Mouse (Mus musculus) mouse embryonic stem cell (cell line): Measurements from ENCODE around the gene Trmt44.

Source experiments
- in situ Hi-C, 2 experiments: fragments of 300-500 bp; cut with MboI; formaldehyde crosslinking; loops; 1 replicate in 1 of 2; 3 replicates in 1 of 2; pipeline ENCODE4 v1.14.3; 2019 to 2020; ENCODE audit warnings: low sequenced_read_pairs in 2 of 2, low pct_unique_long_range_greater_than_20kb in 1 of 2, mixed read lengths in 1 of 2; ENCODE audit not compliant: unreplicated experiment in 1 of 2

Gene Trmt44

DNA sequence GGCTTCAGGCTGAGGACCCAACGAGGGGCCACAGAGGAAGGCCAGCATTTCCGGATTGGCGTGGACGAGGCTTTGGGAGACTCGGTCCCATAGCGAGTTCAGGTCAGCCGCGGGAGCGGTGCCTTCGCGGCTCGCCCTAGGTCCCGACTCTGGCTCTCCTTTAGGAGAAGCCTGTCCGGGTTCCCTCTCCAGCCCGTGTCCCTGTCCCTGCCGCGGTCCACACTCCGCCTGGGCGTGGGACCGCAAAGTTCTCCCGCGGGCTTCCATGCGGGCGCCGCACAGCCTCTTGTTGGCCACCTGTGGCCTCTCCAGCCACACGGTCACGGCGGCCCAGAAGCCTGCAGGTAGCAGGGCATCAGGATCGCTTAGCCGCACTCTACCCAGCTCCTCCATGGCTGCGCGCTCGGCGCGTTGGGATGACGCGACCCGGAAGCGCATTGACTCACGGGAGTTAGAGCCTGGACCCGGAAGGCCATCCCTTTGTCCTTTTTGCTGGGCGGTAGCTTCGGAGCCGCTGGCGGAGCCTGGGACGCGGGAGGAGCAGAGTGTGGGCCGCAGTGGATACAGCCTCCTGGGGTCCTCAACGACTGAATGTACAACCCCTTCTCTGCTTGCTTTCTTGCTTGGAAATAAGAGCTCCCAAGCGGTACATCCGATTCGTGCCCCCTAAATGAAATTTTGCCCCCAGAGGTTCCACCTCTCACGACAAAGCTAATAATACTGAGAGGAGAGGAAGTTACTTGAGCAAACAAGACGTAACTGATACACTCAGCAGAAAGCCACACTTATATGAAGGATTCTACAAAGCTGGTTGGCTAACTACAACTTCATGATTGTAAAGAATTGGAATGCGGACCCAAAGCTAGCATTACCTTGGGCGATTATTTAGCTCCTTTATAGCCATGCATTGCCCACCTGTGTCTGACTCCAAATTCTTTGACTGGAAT is at the start of gene Trmt44:
Trmt44 (minus strand) TSS at position 418 of the 947 bp plus-strand sequence.
- in situ Hi-C loops, result no loop called here

DNA sequence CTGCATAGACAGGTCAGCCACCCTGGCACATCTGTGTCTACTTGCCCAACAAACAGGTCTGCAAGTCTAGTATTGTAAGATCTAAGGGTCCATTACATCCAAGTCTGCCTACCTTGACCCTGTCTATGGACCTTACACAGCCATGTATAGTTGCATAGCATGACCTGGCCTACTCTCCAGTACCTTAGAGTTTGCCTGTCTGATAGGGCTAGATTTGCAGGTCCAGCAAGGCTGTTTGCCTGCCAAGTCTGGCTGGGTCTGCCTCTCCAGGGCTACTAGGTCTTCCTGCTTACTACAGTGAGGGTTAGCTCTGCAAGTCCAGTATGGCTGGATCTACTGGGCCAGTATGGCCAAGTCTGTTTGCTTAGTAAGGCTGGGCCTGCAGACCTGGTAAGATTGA is 49.0 kb upstream of the Trmt44 start:
- in situ Hi-C loops, result no loop called here

DNA sequence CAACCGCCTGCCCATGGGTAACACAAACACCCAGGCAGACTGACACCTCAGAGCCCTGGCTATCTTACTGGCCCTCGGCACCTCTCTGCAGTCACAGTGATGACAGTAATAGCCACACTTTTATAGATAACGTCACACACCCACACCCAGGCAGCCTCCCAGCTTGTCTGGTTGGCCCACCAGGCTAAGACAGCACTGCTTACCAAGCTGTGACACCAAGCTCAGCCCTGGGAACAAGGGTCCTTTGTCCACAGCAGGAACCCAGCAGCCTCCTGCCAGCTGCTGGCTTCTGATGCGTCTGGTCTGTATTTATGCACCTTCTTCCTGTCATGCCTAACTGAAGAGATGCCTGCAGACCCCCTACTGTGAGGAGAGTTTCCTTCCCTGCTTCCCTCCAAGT is 46.2 kb upstream of the Trmt44 start:
- in situ Hi-C loops, result no loop called here

DNA sequence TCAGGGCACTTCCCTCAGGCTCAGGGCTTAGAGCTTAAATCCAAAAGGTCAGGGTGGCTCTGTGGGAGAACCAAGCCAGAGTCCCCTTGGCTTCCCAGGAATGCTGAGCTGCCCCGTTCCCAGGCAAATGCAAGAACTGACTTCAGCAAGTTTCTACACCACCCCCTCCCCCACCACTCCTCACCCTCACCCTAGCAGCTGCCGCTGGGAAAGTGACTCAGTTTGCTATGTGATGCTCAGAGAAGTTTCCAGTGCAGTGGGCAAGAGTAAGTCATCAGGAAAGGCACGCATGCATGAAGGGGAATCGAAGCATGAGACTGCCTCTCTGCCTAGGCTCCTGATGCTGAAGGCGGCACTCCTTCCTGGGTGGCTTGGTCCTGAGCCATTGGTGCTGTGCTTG is 42.1 kb upstream of the Trmt44 start:
- in situ Hi-C loops, result no loop called here

DNA sequence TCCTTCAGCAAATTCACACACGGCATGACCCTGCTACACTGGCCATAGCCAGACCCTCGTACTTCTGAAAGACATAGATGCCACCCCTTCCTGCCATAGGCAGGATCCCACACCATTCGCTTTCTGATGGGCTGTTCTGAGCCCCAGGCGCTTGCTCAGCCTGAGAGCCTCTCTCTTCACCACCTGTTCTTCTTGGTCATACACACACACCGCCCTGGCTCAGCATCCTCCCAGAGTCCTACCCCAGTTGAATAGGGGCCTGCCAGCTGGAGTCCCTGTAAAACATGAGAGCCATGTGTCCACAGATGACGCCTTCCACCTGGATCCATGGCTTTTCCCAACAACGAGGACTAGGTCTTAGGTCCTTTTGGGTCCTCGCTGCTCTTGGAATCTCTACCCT is 37.9 kb upstream of the Trmt44 start:
- in situ Hi-C loops, result no loop called here

DNA sequence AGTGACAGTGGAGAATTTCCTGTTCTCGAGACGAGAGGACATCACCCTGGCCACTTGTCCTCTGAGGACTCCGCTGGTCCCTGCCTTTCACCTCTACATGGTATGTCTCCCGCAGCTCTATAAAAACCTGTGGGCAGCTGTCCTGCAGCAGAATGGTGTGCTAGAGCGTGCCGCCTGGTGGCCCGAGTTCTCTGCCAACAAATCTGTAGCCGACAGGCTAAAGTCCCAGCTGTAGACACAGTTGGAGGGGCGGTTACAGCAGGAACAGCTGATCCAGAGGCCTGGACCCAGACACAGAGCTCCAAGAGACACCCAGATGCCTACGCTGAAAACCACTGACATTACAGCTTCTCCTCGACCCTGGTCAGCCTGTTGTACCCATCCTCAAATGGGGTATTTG is 37.0 kb upstream of the Trmt44 start:
- in situ Hi-C loops, result no loop called here

DNA sequence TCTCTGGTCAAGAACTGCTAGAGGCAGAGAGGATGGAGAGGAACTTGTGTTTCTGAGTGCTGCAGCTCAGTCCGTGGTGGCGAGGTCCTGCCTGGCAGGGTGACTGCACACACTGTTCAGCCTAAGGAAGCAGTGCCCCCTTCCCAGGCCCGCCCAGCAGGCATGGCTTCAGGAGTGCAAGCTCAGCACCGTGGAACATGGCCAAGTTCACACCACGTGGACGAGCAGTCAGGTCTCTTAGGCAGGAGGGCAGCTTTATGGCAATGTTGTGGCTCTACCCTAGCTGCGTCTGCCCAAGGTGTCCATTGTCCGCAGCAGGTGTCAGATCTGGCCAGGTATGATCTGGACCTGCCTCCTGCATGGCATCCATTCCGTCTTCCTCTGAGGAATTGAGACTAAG is 36.3 kb upstream of the Trmt44 start:
- in situ Hi-C loops, result no loop called here

DNA sequence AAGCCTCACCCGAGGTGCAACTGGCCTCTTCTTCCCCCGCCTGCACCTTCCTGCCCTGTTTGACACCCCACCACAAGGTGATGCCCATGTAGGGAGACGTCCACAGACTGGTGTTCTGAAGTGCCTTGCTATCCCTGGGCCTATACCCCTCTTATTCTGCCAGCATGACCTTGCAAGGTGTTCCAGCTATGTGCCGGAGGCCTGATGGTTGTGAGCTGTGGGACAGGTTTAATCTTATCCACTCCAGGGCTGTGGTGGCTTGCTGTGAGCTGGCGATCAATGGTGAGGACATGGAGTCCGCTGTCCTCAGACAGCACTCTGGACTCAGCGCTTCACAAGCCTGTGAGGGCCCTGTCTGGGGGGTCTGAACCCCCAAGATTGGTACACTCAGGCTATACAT is 35.5 kb upstream of the Trmt44 start:
- in situ Hi-C loops, result no loop called here

DNA sequence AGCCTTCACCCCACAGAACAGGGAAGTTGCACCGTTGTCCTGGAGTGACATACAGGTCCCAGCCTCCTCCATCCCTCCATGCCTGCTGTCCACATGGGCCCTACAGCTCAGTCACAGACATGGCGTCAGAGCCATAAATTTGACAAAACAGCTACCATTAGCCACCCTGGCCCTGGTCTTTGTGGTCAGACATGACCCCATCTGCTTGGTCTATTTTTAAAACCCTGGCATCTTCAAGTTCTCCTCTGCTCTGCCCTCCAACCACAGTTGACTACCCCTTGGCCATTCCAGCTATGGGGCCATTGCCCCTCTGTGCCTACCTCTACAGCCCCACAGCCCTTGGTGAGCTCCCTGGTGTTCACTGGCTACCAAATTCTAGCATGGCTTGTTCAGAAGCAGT is 35.1 kb upstream of the Trmt44 start:
- in situ Hi-C loops, result no loop called here

DNA sequence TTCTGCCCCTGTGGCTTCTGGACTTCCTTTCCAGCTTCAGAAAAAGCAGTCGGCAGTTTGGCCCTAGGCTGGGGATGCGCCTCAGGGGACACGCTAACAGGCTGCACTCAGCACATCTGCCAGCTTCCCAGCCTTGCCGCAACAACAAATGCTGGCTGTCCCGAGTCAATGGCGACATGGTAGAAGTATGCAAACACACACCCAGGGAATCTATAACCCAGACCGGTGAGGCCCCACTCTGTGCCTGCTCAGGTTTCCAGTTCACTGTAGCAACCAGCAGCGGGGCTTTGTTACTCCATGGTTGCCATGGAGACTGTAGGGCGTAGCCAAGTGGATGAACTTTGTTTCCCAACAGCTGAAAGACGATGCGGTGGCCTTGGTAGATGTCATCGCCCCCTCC is 34.5 kb upstream of the Trmt44 start:
- in situ Hi-C loops, result no loop called here

DNA sequence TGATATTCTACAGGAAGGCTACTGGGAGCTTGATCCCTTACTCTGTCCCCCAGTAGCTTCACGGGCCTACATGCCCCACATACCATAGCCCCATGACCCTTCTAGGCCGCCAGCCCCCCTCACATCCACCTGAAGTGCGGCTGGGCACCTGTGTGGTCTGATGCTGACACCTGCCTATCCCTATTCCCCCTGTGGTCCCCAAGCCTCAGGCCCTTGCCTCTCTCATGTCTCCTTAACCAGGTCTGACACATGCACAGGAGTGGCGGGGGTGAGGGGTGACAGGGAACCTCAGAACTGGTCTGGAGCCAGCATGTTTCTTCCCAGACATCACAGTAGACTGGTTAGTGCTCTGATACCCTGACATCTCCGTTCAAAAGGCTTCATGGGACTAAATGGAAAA is 33.7 kb upstream of the Trmt44 start:
- in situ Hi-C loops, result no loop called here

DNA sequence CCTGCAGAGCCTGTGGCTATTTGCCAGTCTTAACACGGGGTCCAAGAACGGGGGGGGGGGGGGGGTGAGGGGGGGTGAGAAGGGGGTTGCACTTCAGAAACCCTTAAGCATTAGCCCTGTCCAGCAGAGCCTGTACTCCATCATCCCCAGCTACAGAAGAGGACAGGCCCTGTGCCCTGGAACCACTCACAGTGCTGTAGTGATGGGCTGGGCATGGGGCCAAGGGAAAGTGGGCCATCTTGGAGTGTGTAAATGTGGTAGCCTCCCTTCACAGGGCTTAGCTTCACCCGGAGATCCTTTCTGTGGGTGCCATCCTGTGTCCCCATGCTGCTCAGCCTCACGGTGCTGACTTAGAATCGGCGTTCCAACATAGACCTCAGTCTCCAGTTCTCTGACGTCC is 32.9 kb upstream of the Trmt44 start:
- in situ Hi-C loops, result no loop called here

DNA sequence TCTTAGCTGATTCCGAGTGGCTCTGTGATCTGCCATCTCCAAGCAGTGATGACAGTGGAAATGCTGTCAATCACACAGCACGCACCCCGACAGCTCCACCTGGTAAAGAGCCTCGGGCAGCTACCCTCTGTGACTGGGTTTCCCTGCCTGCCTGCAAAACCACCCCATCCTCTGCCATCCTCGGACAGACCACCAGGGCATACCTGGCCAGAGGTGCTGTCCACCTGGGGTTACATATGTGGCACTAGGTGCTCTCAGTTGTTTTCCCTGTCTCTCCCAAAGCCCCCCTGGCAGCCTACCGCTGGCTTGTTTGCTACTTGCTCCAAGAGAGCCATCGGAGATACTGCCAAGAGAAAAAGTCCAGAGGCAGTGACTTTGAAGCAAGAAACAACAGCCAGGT is 31.9 kb upstream of the Trmt44 start:
- in situ Hi-C loops, result no loop called here

DNA sequence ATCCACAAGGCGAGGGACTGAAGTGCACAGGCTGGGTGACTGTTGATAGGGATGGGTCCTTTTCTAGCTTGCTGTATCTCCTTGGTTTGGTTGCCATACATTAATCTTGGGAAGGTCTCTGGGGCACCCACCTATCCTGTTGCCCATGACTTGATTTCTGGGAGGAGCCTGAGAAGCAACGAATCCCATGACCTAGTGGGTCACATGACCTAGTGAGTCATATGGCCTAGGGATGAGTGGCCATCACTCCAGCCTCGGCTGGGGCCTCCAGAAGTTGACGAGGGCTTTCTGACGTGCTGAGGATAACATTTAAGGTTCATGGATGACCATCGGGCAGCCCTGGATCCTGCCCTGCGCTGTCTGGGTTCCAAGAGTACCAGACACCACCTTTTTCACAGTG is 30.5 kb upstream of the Trmt44 start:
- in situ Hi-C loops, result no loop called here

DNA sequence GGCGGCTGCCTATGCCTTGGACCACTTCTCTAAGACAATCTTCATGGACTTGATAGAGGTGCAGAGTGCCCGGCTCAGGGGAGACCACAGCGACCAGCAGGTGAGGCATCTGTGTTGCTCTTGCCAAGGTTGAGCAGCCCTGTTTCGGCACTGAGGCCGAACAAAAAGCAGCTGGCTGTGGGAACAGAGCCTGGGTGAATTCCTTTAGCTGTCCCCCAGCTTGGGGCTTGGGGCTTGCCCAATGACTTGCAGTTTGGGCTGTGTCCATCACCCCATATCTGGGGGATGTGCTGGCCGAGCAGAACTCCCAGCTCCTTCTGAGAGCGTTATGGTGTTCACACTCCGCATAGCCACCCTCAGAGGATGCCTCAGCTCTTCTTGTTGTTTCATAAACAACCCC is 26.7 kb upstream of the Trmt44 start:
- in situ Hi-C loops, result no loop called here

DNA sequence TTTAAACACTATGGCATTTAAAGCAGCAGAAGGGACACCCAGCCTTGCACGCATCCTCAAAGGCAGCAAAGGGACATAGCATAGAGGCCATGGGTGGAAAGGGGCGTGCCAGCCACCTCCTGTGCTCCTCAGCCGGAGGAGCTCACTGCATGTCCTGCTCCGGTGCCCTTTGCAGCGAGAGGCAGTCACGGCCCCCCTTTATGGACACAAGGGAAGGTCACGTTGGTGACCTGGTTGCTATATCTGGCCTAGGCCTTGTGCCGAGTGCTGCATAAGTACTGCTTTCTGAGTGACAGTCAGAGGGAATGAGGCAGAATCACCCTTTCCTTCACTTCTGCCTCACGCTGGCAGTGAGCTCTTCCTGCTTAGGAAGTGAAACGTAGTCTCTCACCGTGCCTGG is 25.4 kb upstream of the Trmt44 start:
- in situ Hi-C loops, result no loop called here

DNA sequence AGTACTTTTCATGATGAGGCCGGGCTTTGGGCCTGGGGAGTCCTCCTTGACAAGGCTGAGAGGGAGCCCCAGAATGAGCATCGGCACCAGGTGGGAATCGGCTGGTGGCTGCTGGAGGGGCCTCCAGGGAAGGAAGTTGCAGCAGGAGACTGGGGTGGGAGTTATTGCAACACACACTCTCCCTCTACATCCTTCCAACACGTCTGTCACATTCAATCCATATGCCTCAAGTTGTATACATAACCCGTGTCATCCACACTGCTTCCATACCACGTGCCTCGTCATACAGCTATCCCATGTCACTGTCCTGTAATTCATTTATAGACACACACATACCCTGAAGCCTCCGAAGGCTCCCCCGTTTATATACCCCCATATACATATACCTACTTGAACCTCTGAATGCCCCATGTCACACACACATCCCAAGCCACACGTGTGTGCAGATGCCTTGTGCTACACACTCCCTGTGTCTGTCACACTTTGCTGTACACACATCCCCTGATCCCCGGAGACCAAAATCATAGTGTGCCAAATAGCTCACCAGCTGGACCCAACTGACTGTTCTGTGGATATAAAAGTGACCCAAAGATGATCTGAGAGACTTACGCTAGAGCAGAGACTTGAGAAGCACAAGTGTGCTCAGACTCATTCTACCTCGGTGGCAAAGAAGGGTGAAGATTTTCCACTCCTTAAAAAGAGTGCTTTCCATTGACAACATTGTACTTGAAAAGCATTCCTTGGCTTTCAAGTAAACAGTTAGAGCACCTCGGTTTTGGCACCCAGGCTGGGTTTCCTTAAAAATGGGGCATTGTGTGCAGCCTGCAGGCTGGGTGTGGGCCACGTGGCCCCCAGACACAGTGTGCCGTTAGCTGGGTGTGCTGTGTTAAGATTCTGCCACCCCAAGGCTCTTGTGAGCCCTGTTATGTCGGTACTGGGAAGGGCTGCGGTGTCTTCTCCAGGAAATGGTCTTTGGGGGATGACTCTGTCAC is 21.6 kb upstream of the Trmt44 start:
- in situ Hi-C loops, result loop anchor here (10.0 kb wide), 3 partner anchors 98 to 288 kb away; no protein-coding TSS in a partner anchor

DNA sequence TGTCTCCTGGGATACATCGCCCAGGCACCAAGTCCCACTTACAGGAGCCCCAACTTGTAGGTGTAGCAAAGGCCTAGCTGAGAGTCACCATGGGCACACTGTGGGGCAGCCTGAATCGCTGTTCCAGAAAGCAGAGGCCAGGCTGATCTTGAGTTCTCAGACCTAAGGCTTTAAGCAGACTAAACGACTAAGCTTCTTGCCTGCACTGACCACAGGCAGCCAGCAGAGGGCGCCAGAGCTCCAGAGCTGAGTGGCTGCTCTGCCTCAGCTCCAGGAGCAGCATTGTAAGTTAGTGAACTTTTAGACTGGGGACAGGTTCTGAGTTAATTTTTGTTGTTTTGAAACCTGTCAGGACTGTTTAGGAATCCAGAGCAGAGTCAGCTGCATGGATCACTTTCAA is 20.8 kb upstream of the Trmt44 start:
- in situ Hi-C loops, result loop anchor here (10.0 kb wide), 3 partner anchors 99 to 289 kb away; no protein-coding TSS in a partner anchor

DNA sequence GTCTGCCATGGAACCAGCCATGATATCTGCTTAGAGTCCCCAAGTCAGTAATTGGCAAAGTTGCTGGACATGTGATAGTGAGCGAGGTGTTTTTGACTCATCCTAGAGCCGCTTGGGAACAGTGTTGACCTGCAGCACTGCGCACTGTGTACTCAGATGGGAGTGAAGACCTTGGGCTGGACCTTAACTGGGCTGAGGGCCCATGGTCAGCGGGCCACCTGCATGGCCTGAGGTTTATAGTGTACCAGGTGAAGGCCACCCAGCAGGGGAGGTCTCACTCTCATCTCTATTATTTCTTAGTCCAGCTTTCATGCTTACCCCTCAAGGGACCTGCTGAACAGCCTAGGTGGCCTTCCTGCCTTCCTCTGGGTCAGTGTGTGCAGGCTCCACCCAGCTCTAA is 19.9 kb upstream of the Trmt44 start:
- in situ Hi-C loops, result loop anchor here (10.0 kb wide), 3 partner anchors 100 to 290 kb away; no protein-coding TSS in a partner anchor
